Comparison of ENCODE assay signal across 23 mouse cellular contexts in the genomic region with DNA sequence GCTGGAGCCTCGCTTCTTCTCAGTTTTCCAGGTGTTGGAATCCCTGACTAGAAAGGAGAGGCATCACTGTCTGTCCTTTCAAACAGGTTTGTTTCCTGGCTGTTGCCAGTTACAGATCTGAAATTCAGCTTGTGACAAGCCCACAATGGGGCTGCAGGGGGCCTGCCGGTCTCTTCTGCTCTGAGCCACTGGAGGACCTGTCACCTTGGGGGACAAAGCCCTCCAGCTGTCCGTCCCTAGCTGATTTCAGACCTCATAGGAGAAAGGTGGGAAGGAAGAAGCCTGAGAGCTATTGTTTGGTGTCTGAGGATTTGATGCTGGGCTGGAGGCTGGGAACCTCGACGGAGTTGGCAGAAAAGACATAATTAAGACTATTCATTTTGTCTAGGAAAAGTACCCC.
DNase-seq lines count a peak whose midpoint lies in the region; ATAC-seq and TF ChIP-seq lines count a peak whose summit lies in the region.
"Had no signal": no experiment of that assay in that cellular context is flagged by ENCODE, and none has a peak within 500 bp of the region (broad histone marks: within the 10 kb centered on the region; RNA-seq: fewer than 3 reads in every experiment).

No protein-coding gene starts in this region.

- no peak for ATAC-seq in heart, embryonic 11.5 days (replicated peaks; ENCODE audit: insufficient number of reproducible peaks, low FRiP score, low TSS enrichment)
- no peak for ATAC-seq in lung, embryonic 14.5 days (ENCODE audit: insufficient read depth)
- no peak for ATAC-seq in lung, postnatal 0 days
- ATAC-seq in midbrain, embryonic 14.5 days (ENCODE audit: low FRiP score, low TSS enrichment) = no peak
- ATAC-seq: activated CD4-positive, CD25-positive, alpha-beta regulatory T cell, adult 4 months; forebrain, embryonic 13.5 days; forebrain, embryonic 16.5 days; hindbrain, embryonic 16.5 days; inflammation-experienced regulatory T-cells, adult 6 months had no signal

- intact Hi-C loops in heart, postnatal 10 days (cut with DNase I) = no loop called here

- peaks cover 6% of the 10 kb centered on the region; the same call in 1 of the 2 replicates for H3K4me1 ChIP-seq in heart, embryonic 11.5 days (ENCODE audit: control insufficient read depth, insufficient read depth, low read length)
- peaks cover 5% of the 10 kb centered on the region; the same call in 1 of the 2 replicates for H3K4me1 ChIP-seq in lung, embryonic 14.5 days (ENCODE audit: insufficient read depth)
- 0 out of 2 replicates have a peak, but pooled peaks cover 3% of the 10 kb centered on the region for H3K4me1 ChIP-seq in lung, postnatal 0 days (ENCODE audit: insufficient read depth, low read depth, low read length)
- peaks cover 53% of the 10 kb centered on the region for H3K4me1 ChIP-seq in midbrain, embryonic 10.5 days
- H3K4me1 ChIP-seq in midbrain, embryonic 14.5 days (ENCODE audit: control insufficient read depth, insufficient read depth, low read length) = peaks cover 30% of the 10 kb centered on the region

- H3K27me3 ChIP-seq in heart, embryonic 11.5 days (ENCODE audit: control insufficient read depth, insufficient read depth, low read length) = no peaks in the 10 kb centered on the region
- no peaks in the 10 kb centered on the region for H3K27me3 ChIP-seq in lung, embryonic 14.5 days (ENCODE audit: insufficient read depth, low read length)
- no peaks in the 10 kb centered on the region for H3K27me3 ChIP-seq in lung, postnatal 0 days (replicated peaks; ENCODE audit: insufficient read depth, low read length)
- H3K27me3 ChIP-seq in midbrain, embryonic 10.5 days (ENCODE audit: low read depth, poor library complexity, severe bottlenecking) = peaks cover 83% of the 10 kb centered on the region
- H3K27me3 ChIP-seq in midbrain, embryonic 14.5 days (ENCODE audit: control insufficient read depth, insufficient read depth, low read length) = peaks cover 24% of the 10 kb centered on the region
- H3K27me3 ChIP-seq: hindbrain, embryonic 12.5 days had no signal

- TF ChIP-seq EP300 in lung, postnatal 0 days (IDR thresholded peaks at IDR 0.05) = no peak

- DNase-seq in heart, postnatal 10 days = no peak
- no peak for DNase-seq in lung, embryonic 14.5 days
- no peak for DNase-seq in lung, postnatal 0 days (ENCODE audit: low spot score)
- DNase-seq in midbrain, embryonic 10.5 days (ENCODE audit: low spot score) = peak; percentile 53
- DNase-seq in midbrain, embryonic 14.5 days = no peak
- DNase-seq: adrenal gland, adult 8-10 months; adrenal gland, postnatal 25 days; cerebellum, adult 18-20 months; cerebellum, adult 9-10 months; cerebellum, postnatal 14 days; gastrocnemius, postnatal 10 days; gastrocnemius, postnatal 36 days; heart, adult 2 months; heart, postnatal 36 days had no signal

- H3K4me2 ChIP-seq in heart, embryonic 11.5 days = no peak overlapping the region
- H3K4me2 ChIP-seq in lung, embryonic 14.5 days = no peak overlapping the region
- H3K4me2 ChIP-seq in lung, postnatal 0 days (replicated peaks; ENCODE audit: low read depth, low read length) = no peak overlapping the region
- H3K4me2 ChIP-seq in midbrain, embryonic 14.5 days (ENCODE audit: low read length) = no peak overlapping the region
- H3K4me2 ChIP-seq: forebrain, embryonic 13.5 days; hindbrain, embryonic 12.5 days had no signal

- H3K36me3 ChIP-seq in heart, embryonic 11.5 days (ENCODE audit: control insufficient read depth, insufficient read depth, low read length) = no peaks in the 10 kb centered on the region
- no peaks in the 10 kb centered on the region for H3K36me3 ChIP-seq in lung, embryonic 14.5 days (ENCODE audit: insufficient read depth)
- no peaks in the 10 kb centered on the region for H3K36me3 ChIP-seq in lung, postnatal 0 days (ENCODE audit: insufficient read depth, low read length)
- no peaks in the 10 kb centered on the region for H3K36me3 ChIP-seq in midbrain, embryonic 10.5 days
- H3K36me3 ChIP-seq in midbrain, embryonic 14.5 days (ENCODE audit: control insufficient read depth, insufficient read depth, low read length) = no peaks in the 10 kb centered on the region
- H3K36me3 ChIP-seq: forebrain, embryonic 10.5 days; heart, embryonic 10.5 days; hindbrain, embryonic 12.5 days had no signal

- 0 out of 2 replicates have a peak overlapping the region, but pooled peaks have one; percentile 8 for H3K9ac ChIP-seq in heart, embryonic 11.5 days (ENCODE audit: low read depth, low read length)
- H3K9ac ChIP-seq in lung, embryonic 14.5 days = no peak overlapping the region
- H3K9ac ChIP-seq in lung, postnatal 0 days (replicated peaks; ENCODE audit: low read depth) = no peak overlapping the region
- no peak overlapping the region for H3K9ac ChIP-seq in midbrain, embryonic 14.5 days (replicated peaks; ENCODE audit: low read length)
- H3K9ac ChIP-seq: forebrain, embryonic 13.5 days; hindbrain, embryonic 12.5 days had no signal

- no peak overlapping the region for H3K27ac ChIP-seq in heart, embryonic 11.5 days (ENCODE audit: low read depth, low read length)
- 0 out of 2 replicates have a peak overlapping the region, but pooled peaks have one; percentile 26 for H3K27ac ChIP-seq in lung, embryonic 14.5 days (ENCODE audit: low read depth)
- H3K27ac ChIP-seq in lung, postnatal 0 days (ENCODE audit: low read length) = no peak overlapping the region
- peak overlapping the region; percentile 64; the same call in 1 of the 2 replicates for H3K27ac ChIP-seq in midbrain, embryonic 10.5 days (replicated peaks)
- no peak overlapping the region for H3K27ac ChIP-seq in midbrain, embryonic 14.5 days (replicated peaks; ENCODE audit: low read depth, low read length)
- H3K27ac ChIP-seq: forebrain, embryonic 10.5 days; forebrain, embryonic 13.5 days; heart, adult 2 months; heart, embryonic 10.5 days; hindbrain, embryonic 12.5 days had no signal

- WGBS in heart, embryonic 11.5 days (ENCODE audit: insufficient replicate concordance) = 26% methylated on average over 5 of the region's 5 CpGs
- WGBS in lung, embryonic 14.5 days = 24% methylated on average over 5 of the region's 5 CpGs
- 33% methylated on average over 5 of the region's 5 CpGs for WGBS in lung, postnatal 0 days
- 13% methylated on average over 5 of the region's 5 CpGs for WGBS in midbrain, embryonic 10.5 days
- 8% methylated on average over 5 of the region's 5 CpGs for WGBS in midbrain, embryonic 14.5 days

- no peaks in the 10 kb centered on the region for H3K9me3 ChIP-seq in heart, embryonic 11.5 days (replicated peaks; ENCODE audit: control insufficient read depth, low read length)
- H3K9me3 ChIP-seq in lung, embryonic 14.5 days (ENCODE audit: low read depth, low read length) = no peaks in the 10 kb centered on the region; the same call in 1 of the 2 replicates
- H3K9me3 ChIP-seq in lung, postnatal 0 days (ENCODE audit: low read length) = no peaks in the 10 kb centered on the region
- H3K9me3 ChIP-seq in midbrain, embryonic 10.5 days (replicated peaks) = no peaks in the 10 kb centered on the region
- H3K9me3 ChIP-seq in midbrain, embryonic 14.5 days (ENCODE audit: control insufficient read depth, low read length) = no peaks in the 10 kb centered on the region
- H3K9me3 ChIP-seq: forebrain, embryonic 10.5 days; forebrain, embryonic 13.5 days; heart, embryonic 10.5 days; hindbrain, embryonic 12.5 days had no signal

- no peak for TF ChIP-seq CTCF in lung, embryonic 14.5 days (IDR thresholded peaks at IDR 0.05; ENCODE audit: low read depth)
- no peak for TF ChIP-seq CTCF in lung, postnatal 0 days (IDR thresholded peaks at IDR 0.05)

- H3K4me3 ChIP-seq in heart, embryonic 11.5 days (ENCODE audit: low read depth, low read length) = no peak overlapping the region
- no peak overlapping the region for H3K4me3 ChIP-seq in lung, embryonic 14.5 days (ENCODE audit: low read depth, low read length)
- no peak overlapping the region for H3K4me3 ChIP-seq in lung, postnatal 0 days (ENCODE audit: low read depth, low read length)
- H3K4me3 ChIP-seq in midbrain, embryonic 10.5 days = no peak overlapping the region
- no peak overlapping the region for H3K4me3 ChIP-seq in midbrain, embryonic 14.5 days (replicated peaks; ENCODE audit: low read depth, low read length)
- H3K4me3 ChIP-seq: forebrain, embryonic 10.5 days; forebrain, embryonic 13.5 days; heart, adult 2 months; heart, embryonic 10.5 days; hindbrain, embryonic 12.5 days had no signal

Comparison
In these comparisons a context has a peak if more than half of its experiments do, and no peak if none do; other contexts are left out.
1. H3K27ac ChIP-seq: peak in lung, embryonic 14.5 days (single experiment) and midbrain, embryonic 10.5 days (single experiment); none in heart, embryonic 11.5 days (single experiment), lung, postnatal 0 days (single experiment) and midbrain, embryonic 14.5 days (single experiment).